Mouse (Mus musculus): Measurements from ENCODE around the gene Trpv5. TPM values are rescaled to one million over a fixed set of nuclear protein-coding genes. Genes with fewer than 3 reads are reported as not detected.
A peak's percentile ranks its signal among the peaks of the same experiment; 100 is the strongest.

The Trpv5 gene
- polyA plus RNA-seq, 1 experiment from 2014 or later, result not detected

- WGBS (ENCODE audit: insufficient replicate concordance), result 70% methylated on average over 3 of the region's 3 CpGs
- Histone ChIP-seq H3K9ac (no peak overlapping the region), H3K4me2 (no peak overlapping the region), H3K4me3 (replicated peaks) (no peak overlapping the region), H3K9me3 (replicated peaks) (no peaks in the 10 kb centered on the region), H3K27me3 (no peaks in the 10 kb centered on the region), H3K4me1 (replicated peaks) (no peaks in the 10 kb centered on the region; the same call in 1 of the 2 replicates), H3K27ac (no peak overlapping the region), H3K36me3 (no peaks in the 10 kb centered on the region)
- no peak for ATAC-seq (ENCODE audit: low read depth)
- DNase-seq, result no peak
Observed at GRCm38 (mm10) chr6:41640449-41640848, 40.1 kb downstream of the Trpv5 start.

DNA sequence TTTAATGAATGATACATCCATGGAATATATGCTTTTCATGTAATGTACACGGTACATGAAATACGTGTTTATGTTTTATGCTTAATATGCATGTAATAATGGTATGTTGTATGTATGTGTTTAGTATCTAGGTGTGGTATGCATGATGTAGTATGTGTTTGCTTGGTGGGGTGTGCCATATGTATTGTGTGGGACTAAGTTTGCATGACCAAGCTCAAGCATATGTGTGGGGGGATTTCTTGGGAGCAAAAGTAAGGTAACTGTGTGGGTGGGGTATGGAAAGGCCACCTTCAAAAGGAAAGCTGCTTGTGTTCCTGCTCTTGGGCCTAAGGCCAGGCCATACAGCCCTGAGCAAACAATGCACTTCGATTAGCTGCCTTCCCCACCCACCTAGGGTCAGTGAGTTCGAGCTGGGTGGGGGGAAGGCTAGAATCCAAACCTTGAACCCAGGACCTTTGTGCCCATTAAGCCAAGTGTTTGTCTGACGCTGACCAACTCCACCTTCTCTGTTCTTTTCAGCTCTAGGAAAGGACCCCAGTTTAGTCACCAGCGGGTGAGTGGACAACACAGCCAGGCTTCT lies 42.6 kb downstream of the Trpv5 start:
- H3K27me3 ChIP-seq, result no peaks in the 10 kb centered on the region
- no peaks in the 10 kb centered on the region for H3K9me3 ChIP-seq (replicated peaks)
- no peak overlapping the region for H3K4me3 ChIP-seq (replicated peaks)
- WGBS (ENCODE audit: insufficient replicate concordance), result 59% methylated on average over 6 of the region's 6 CpGs
- H3K4me2 ChIP-seq, result no peak overlapping the region
- no peaks in the 10 kb centered on the region for H3K36me3 ChIP-seq
- no peak overlapping the region for H3K9ac ChIP-seq
- H3K27ac ChIP-seq, result no peak overlapping the region
- peak; percentile 51 for ATAC-seq (ENCODE audit: low read depth)
- no peak for DNase-seq
- H3K4me1 ChIP-seq (replicated peaks), result no peaks in the 10 kb centered on the region; the same call in 1 of the 2 replicates

DNA sequence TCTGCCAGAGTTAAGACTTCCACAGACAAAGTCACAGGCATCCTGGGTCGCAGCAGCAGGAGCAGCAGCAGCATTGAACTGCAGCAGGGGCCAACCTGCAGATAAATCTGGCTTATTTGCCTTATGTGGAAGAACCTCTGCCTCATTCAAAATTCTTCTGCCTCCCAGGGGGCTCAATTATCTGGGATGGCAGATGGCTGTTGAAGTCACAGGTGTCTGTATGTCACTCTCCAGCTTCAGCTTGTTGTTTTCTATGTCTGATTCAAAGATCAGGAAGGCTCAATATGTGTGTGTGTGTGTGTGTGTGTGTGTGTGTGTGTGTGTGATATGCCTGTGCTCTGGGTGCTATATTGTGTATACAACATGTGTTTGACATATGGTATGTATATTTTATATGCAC lies 43.2 kb downstream of the Trpv5 start:
- no peaks in the 10 kb centered on the region; the same call in 1 of the 2 replicates for H3K4me1 ChIP-seq (replicated peaks)
- no peak for ATAC-seq (ENCODE audit: low read depth)
- H3K27me3 ChIP-seq, result no peaks in the 10 kb centered on the region
- H3K4me3 ChIP-seq (replicated peaks), result no peak overlapping the region
- no peaks in the 10 kb centered on the region for H3K36me3 ChIP-seq
- WGBS (ENCODE audit: insufficient replicate concordance), result 36% methylated on average over 1 of the region's 1 CpGs
- no peak overlapping the region for H3K9ac ChIP-seq
- no peak overlapping the region for H3K27ac ChIP-seq
- H3K9me3 ChIP-seq (replicated peaks), result no peaks in the 10 kb centered on the region
- no peak overlapping the region for H3K4me2 ChIP-seq
- no peak for DNase-seq

- H3K4me3 ChIP-seq (replicated peaks), result no peak within 1 kb of the TSS
- H3K27me3 ChIP-seq, result no peaks in the 10 kb centered on the region
- H3K9ac ChIP-seq, result no peak within 1 kb of the TSS
- no peaks in the 10 kb centered on the region for H3K36me3 ChIP-seq
- no peak within 1 kb of the TSS for H3K4me2 ChIP-seq
- no peak within 1 kb of the TSS for H3K27ac ChIP-seq
- no peak for DNase-seq
- WGBS (ENCODE audit: insufficient replicate concordance), result 38% methylated on average over 5 of the region's 5 CpGs
- no peaks in the 10 kb centered on the region for H3K4me1 ChIP-seq (replicated peaks)
- ATAC-seq (ENCODE audit: low read depth), result no peak
- no peaks in the 10 kb centered on the region for H3K9me3 ChIP-seq (replicated peaks)
Observed at GRCm38 (mm10) chr6:41636178-41636577, 44.4 kb downstream of the Trpv5 start, which contains the start of gene Trpv6. Trpv6 (minus strand) TSS chr6:41636405.

DNA sequence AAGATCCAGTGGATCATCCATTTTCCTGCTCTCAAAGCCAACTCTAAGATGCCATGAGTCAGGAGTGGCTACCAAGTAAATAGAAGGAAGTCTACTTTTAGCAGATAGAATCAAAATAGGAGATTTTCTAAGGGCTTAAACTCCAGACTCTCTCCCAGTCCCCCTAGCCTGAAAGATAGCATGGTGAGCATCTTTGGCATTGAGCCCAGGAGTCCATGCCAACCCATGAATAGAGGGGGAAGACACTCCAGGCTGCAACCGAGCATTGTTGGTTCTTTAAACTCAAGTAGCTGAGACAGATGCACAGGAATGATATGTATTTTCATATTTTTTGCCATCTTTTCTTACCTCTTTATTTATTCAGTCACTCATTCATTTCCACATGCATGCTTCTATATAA lies 45.4 kb downstream of the Trpv5 start:
- Histone ChIP-seq H3K27ac (no peak overlapping the region), H3K9ac (no peak overlapping the region), H3K9me3 (replicated peaks) (no peaks in the 10 kb centered on the region), H3K4me1 (replicated peaks) (no peaks in the 10 kb centered on the region), H3K36me3 (no peaks in the 10 kb centered on the region), H3K27me3 (no peaks in the 10 kb centered on the region), H3K4me3 (replicated peaks) (no peak overlapping the region), H3K4me2 (no peak overlapping the region)
- WGBS (ENCODE audit: insufficient replicate concordance), result 50% methylated on average over 1 of the region's 1 CpGs
- ATAC-seq (ENCODE audit: low read depth), result no peak
- DNase-seq, result no peak

DNA sequence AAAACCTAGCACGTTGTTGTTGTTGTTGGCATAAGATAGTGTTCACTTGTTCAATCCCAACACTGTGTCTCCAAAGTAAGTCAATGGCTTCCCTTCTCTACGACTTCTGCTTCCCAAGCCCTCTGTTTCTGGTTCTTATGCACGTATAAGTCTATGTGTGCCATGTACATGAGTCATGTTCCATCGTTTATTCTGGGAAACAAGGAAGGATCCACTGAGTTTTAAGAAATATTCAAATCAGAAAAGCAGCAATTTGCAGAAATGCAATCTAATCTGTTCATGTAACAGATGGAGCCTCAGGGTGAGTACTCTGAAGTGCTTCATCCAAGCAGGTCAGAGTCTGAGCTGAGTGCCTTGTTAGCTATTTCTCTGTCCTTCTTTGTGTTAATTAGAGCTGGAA lies 49.0 kb downstream of the Trpv5 start:
- ATAC-seq (ENCODE audit: low read depth), result no peak
- Histone ChIP-seq H3K4me1 (replicated peaks) (no peaks in the 10 kb centered on the region), H3K9me3 (replicated peaks) (no peaks in the 10 kb centered on the region), H3K4me3 (replicated peaks) (no peak overlapping the region), H3K4me2 (no peak overlapping the region), H3K36me3 (no peaks in the 10 kb centered on the region), H3K27me3 (no peaks in the 10 kb centered on the region), H3K9ac (no peak overlapping the region), H3K27ac (no peak overlapping the region)
- WGBS (ENCODE audit: insufficient replicate concordance), result 59% methylated on average over 4 of the region's 4 CpGs
- no peak for DNase-seq

GRCm38 (mm10) chr6:41630791-41631190 lies 49.8 kb downstream of the Trpv5 start:
- Histone ChIP-seq H3K9ac (no peak overlapping the region), H3K4me3 (replicated peaks) (no peak overlapping the region), H3K27me3 (no peaks in the 10 kb centered on the region), H3K27ac (no peak overlapping the region), H3K36me3 (no peaks in the 10 kb centered on the region), H3K4me2 (no peak overlapping the region), H3K9me3 (replicated peaks) (no peaks in the 10 kb centered on the region), H3K4me1 (replicated peaks) (no peaks in the 10 kb centered on the region)
- ATAC-seq (ENCODE audit: low read depth) (no peak), DNase-seq (no peak)
- 39% methylated on average over 2 of the region's 2 CpGs for WGBS (ENCODE audit: insufficient replicate concordance)

GRCm38 (mm10) chr6:41628180-41628579 lies 52.4 kb downstream of the Trpv5 start:
- DNase-seq, result no peak
- Histone ChIP-seq H3K4me2 (no peak overlapping the region), H3K9me3 (replicated peaks) (no peaks in the 10 kb centered on the region), H3K4me3 (replicated peaks) (no peak overlapping the region), H3K4me1 (replicated peaks) (no peaks in the 10 kb centered on the region), H3K27ac (no peak overlapping the region), H3K36me3 (no peaks in the 10 kb centered on the region), H3K27me3 (no peaks in the 10 kb centered on the region), H3K9ac (no peak overlapping the region)
- WGBS (ENCODE audit: insufficient replicate concordance), result 26% methylated on average over 1 of the region's 1 CpGs
- ATAC-seq (ENCODE audit: low read depth), result no peak

DNA sequence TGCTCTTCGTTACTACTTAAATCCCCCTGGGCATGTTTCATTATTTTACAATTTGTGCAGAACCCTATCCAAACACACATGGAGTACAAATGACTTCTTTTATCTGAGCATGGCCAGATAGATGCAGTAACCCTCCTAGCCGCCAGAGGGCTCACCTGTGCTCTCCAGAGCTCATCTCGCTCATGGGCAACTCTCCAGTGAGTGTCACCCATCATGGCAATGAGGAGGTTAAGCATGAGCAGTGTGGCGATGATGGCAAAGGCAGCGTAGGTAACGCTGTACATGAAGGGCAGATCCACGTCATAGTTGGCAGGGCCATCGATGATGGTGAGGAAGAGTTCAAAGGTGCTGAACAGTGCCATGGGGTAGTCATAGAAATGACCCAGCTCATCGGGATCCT lies 57.9 kb downstream of the Trpv5 start:
- Histone ChIP-seq H3K4me1 (replicated peaks) (no peaks in the 10 kb centered on the region), H3K4me2 (no peak overlapping the region), H3K4me3 (replicated peaks) (no peak overlapping the region), H3K9me3 (replicated peaks) (no peaks in the 10 kb centered on the region), H3K9ac (no peak overlapping the region), H3K36me3 (no peaks in the 10 kb centered on the region), H3K27ac (no peak overlapping the region), H3K27me3 (no peaks in the 10 kb centered on the region)
- DNase-seq (peak; percentile 18), ATAC-seq (ENCODE audit: low read depth) (no peak)
- 52% methylated on average over 9 of the region's 9 CpGs for WGBS (ENCODE audit: insufficient replicate concordance)

DNA sequence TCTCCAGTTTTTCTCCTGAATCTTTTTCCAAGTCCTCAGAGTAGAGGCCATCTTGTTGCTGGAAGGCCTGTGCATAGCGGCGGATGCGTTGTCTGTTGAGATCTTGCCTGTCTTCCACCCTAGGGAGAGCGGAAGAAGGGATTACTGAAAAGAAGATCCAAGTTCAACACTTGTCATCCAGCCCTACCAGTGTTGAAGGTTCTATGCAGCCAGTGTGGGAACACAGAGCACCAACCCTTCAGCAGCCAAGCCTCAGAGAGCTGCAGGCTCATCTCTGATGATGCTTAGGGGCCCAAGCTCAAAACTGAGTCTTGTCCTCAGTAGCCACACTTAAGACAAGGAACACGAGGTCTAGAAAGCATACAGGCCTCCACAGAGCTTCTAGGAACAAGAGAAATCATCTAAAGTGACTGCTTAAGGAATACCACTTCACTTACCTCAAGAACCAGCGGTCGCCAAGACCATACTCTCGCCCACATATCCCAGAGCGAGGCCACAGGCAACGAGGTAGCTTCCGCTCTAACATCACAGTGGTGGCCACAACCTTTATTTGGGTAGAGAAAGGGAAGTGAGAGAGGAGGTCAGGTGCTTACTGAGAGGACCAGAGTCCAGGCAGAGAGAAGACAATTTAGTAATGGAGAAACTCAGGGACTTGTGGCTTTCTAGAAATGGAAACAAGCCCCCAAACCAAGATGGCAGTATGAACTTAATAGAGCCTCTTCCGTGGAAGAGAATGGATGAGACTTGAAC lies 59.2 kb downstream of the Trpv5 start:
- no peak for DNase-seq
- 76% methylated on average over 12 of the region's 12 CpGs for WGBS (ENCODE audit: insufficient replicate concordance)

GRCm38 (mm10) chr6:41620173-41620798 lies 60.3 kb downstream of the Trpv5 start:
- H3K27ac ChIP-seq, result no peak overlapping the region
- H3K36me3 ChIP-seq, result no peaks in the 10 kb centered on the region
- 80% methylated on average over 9 of the region's 9 CpGs for WGBS (ENCODE audit: insufficient replicate concordance)
- no peaks in the 10 kb centered on the region for H3K27me3 ChIP-seq
- DNase-seq (no peak), ATAC-seq (ENCODE audit: low read depth) (no peak)
- no peak overlapping the region for H3K4me3 ChIP-seq (replicated peaks)
- no peaks in the 10 kb centered on the region for H3K4me1 ChIP-seq (replicated peaks)
- H3K4me2 ChIP-seq, result no peak overlapping the region
- H3K9ac ChIP-seq, result no peak overlapping the region
- no peaks in the 10 kb centered on the region for H3K9me3 ChIP-seq (replicated peaks)

More for the DNA sequence above, 59.2 kb downstream of the Trpv5 start:
- H3K27ac ChIP-seq, result no peak overlapping the region
- H3K4me3 ChIP-seq (replicated peaks), result no peak overlapping the region
- H3K4me2 ChIP-seq, result no peak overlapping the region
- no peaks in the 10 kb centered on the region for H3K9me3 ChIP-seq (replicated peaks)
- no peak overlapping the region for H3K9ac ChIP-seq
- no peaks in the 10 kb centered on the region for H3K4me1 ChIP-seq (replicated peaks)
- ATAC-seq (ENCODE audit: low read depth), result no peak
- H3K27me3 ChIP-seq, result no peaks in the 10 kb centered on the region
- no peaks in the 10 kb centered on the region for H3K36me3 ChIP-seq
